Mouse (Mus musculus): ENCODE results near the gene Arhgap31.

GRCm38 (mm10) chr16:38653390-38653871 is 59.6 kb downstream of the Arhgap31 start:
- TF ChIP-seq POLR2A (IDR thresholded peaks at IDR 0.05; ENCODE audit: borderline replicate concordance, low read depth, low read length) (no peak), CTCF (IDR thresholded peaks at IDR 0.05; ENCODE audit: low read depth, low read length) (no peak)
